Mouse (Mus musculus) small intestine, adult 2 months (tissue): ENCODE results near the gene Man1a2. TPM values are rescaled to one million over a fixed set of nuclear protein-coding genes. Genes with fewer than 3 reads are reported as not detected.

Experiments used
- H3K27ac ChIP-seq: fragments of 200-500 bp; 2 replicates; pipeline ENCODE4 v1.5.1; 2012; ENCODE audit warnings: low read depth, low read length, control low read depth, inconsistent platforms; ENCODE audit not compliant: insufficient read depth
- H3K27me3 ChIP-seq: fragments of 200-500 bp; 2 replicates; pipeline ENCODE4 v1.6.1; 2012; ENCODE audit warnings: mild to moderate bottlenecking, moderate library complexity, low read length, inconsistent platforms; ENCODE audit not compliant: control insufficient read depth, insufficient read depth
- H3K36me3 ChIP-seq: fragments of 200-500 bp; 2 replicates; pipeline ENCODE4 v1.6.1; 2012; ENCODE audit warnings: mild to moderate bottlenecking, low read length, control low read depth, inconsistent platforms; ENCODE audit not compliant: control insufficient read depth, insufficient read depth
- H3K4me1 ChIP-seq: fragments of 200-500 bp; 2 replicates; pipeline ENCODE4 v1.6.1; 2012; ENCODE audit warnings: low read length, inconsistent platforms, mixed read lengths; ENCODE audit not compliant: control insufficient read depth, insufficient read depth, insufficient read length
- H3K4me3 ChIP-seq: fragments of 200-500 bp; 2 replicates; pipeline ENCODE4 v1.5.1; 2012; ENCODE audit warnings: low read depth, mild to moderate bottlenecking, control low read depth, inconsistent platforms, low read length, moderate library complexity
- CTCF ChIP-seq: fragments of 200-500 bp; IDR thresholded peaks from 2 replicates; pipeline ENCODE4 v1.5.1; 2012; ENCODE audit warnings: low read depth, mild to moderate bottlenecking, control low read depth, inconsistent platforms, low read length, moderate library complexity, mixed read lengths; ENCODE audit not compliant: insufficient replicate concordance, insufficient read length; ENCODE audit errors: extremely low read depth
- POLR2A ChIP-seq: fragments of 200-500 bp; IDR thresholded peaks from 2 replicates; pipeline ENCODE4 v1.6.1; 2012; ENCODE audit warnings: low read depth, mild to moderate bottlenecking, control low read depth, inconsistent platforms, low read length, moderate library complexity
- WGBS: fragments of 180-500 bp; shearing (Covaris S2); methylation state at CpG from one replicate; pipeline ENCODE4 v1.1.7; 2018; 5-methylcytosine and 5-hydroxymethylcytosine counted together
- polyA plus RNA-seq: library from polyadenylated mRNA; depleted of rRNA; stranded (reverse); fragments of >200 nt; gene quantifications from 2 replicates; pipeline ENCODE4 v1.2.3, GENCODE M21; 2012

Man1a2 gene
- polyA plus RNA-seq, 1 experiment, result 31.1 TPM

DNA sequence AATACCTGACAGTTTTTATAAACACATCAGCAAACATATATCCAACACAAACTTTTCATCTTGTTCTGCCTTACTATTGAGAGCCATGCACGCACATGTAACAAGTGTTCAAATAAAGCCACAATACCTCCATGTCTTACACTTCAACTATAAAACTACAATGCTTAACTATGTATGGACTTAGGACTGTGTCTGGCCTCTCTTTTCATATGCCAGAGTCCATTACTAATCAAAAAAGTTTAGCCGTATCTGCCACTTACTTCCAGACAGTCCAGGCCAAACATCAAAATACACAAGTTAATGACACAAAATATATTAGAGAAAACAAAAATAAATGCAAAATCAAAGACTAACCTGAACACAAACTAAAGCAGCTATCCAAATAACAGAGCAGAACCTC is 14.9 kb downstream of the Man1a2 start:
- WGBS, result 46% methylated on average over 2 of the region's 2 CpGs
- H3K27me3 ChIP-seq, result no peaks in the 10 kb centered on the region

DNA sequence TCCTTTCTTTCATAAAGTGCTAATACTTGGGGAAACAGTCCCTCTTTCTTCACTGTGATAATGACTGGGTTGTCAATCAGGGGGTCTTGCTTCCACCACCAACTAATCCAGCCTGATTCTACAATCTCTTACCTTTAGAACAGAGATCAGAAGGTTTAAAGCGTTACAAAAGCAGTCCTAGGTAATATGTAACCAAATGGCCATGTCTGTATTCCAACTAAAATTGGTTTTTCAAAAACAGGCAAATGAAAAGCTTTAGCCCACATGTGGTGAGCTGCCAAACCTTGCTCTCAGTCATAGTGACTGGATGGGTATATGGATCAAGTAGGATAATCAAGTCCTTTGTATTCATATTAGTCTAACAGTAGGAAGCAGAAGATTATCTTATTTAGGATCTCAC is 32.0 kb downstream of the Man1a2 start:
- Histone ChIP-seq H3K27ac (no peak overlapping the region), H3K36me3 (peaks cover 11% of the 10 kb centered on the region), H3K27me3 (no peaks in the 10 kb centered on the region), H3K4me3 (no peak overlapping the region), H3K4me1 (no peaks in the 10 kb centered on the region)
- TF ChIP-seq CTCF (no peak), POLR2A (no peak)
- WGBS, result 67% methylated on average over 1 of the region's 1 CpGs

More for the DNA sequence above, 14.9 kb downstream of the Man1a2 start:
- no peak overlapping the region for H3K4me3 ChIP-seq
- TF ChIP-seq POLR2A, result no peak
- TF ChIP-seq CTCF, result no peak
- H3K4me1 ChIP-seq, result peaks cover 3% of the 10 kb centered on the region; the same call in 1 of the 2 replicates
- H3K27ac ChIP-seq, result no peak overlapping the region
- H3K36me3 ChIP-seq, result no peaks in the 10 kb centered on the region

DNA sequence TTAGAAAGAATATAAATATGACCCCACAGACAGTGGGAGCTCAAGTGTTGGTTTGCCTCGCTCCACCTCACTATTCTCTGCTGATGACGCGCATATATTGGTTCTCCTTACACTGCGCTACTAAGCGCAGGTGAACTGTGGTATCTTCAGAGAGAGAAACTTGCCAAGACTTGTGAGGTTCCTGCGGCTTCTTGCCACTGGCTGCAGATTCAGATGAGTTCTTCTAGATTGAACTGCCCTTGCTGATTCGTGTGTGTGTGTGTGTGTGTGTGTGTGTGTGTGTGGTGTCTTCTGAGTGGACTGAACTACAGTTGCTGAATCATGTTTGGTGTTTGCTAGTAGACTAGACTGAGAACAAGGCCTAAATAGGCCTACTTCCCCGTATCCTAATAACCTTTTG is 43.7 kb downstream of the Man1a2 start:
- H3K4me3 ChIP-seq, result no peak overlapping the region
- H3K27ac ChIP-seq, result no peak overlapping the region
- peaks cover 14% of the 10 kb centered on the region for H3K36me3 ChIP-seq
- H3K4me1 ChIP-seq, result no peaks in the 10 kb centered on the region
- no peaks in the 10 kb centered on the region for H3K27me3 ChIP-seq
- no peak for TF ChIP-seq CTCF
- no peak for TF ChIP-seq POLR2A
- WGBS, result 90% methylated on average over 8 of the region's 8 CpGs

DNA sequence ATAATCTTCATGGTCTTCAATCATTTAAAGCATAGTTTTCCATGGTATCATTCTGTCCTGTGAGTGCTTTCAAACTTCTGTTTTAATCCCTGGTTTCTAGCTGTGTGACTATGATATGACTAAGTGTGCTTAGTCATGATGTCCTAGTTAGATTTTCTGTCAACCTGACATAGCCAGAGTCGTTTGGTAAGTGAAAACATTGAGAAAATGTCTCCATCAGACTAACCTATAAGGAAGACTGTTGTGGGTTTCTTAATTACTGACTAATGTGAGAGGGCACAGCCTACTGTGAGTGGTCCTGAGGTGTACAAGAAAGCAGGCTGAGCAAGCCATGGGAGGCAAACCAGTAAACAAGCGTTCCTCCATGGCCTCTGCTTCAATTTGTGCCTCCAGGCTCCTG is 49.0 kb downstream of the Man1a2 start:
- Histone ChIP-seq H3K4me3 (no peak overlapping the region), H3K27me3 (no peaks in the 10 kb centered on the region), H3K4me1 (no peaks in the 10 kb centered on the region), H3K36me3 (peaks cover 8% of the 10 kb centered on the region), H3K27ac (no peak overlapping the region)
- TF ChIP-seq POLR2A (no peak), CTCF (no peak)
- 80% methylated on average over 2 of the region's 2 CpGs for WGBS

DNA sequence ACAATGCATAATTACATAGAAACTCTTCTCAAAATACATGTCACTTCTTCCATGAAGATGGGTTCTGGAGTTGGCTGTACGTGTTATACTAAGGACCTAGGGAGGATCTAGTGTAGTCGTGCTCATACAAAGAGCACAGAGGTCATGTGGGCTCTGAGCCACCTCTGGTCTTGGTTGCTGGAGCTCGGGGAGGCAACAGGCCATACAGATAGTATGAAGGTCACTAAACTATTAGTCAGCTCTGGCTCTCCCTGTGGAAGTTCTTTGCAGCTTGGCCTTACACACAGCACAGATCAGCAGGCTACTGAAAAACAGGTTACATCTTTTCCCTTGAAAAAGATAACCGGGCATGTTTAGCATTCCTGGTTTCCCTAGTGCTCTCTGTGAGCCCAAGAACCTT is 50.5 kb downstream of the Man1a2 start:
- Histone ChIP-seq H3K36me3 (peaks cover 12% of the 10 kb centered on the region), H3K4me1 (no peaks in the 10 kb centered on the region), H3K27ac (no peak overlapping the region), H3K4me3 (no peak overlapping the region), H3K27me3 (no peaks in the 10 kb centered on the region)
- WGBS, result 76% methylated on average over 4 of the region's 4 CpGs
- TF ChIP-seq CTCF, result no peak
- no peak for TF ChIP-seq POLR2A

DNA sequence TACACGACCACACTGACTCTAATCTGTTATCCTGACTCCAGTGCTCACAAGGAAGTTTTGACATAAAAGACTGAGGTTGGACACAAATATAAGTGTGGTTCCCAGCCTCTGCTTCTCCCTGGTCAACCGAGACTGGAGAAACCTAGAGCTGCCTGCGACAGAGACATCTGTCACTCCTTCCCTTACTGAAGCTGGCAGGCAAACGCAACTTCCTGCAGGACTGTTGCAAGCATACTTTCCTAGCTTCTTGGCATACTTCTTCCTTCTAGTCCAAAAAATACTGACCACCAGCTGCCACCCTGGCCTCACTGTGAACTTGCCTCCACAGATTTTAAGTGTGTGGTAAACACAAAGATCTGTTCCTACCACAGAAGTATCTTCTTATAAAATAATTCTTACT is 66.8 kb downstream of the Man1a2 start:
- TF ChIP-seq CTCF (no peak), POLR2A (no peak)
- 77% methylated on average over 4 of the region's 4 CpGs for WGBS
- H3K36me3 ChIP-seq, result peaks cover 4% of the 10 kb centered on the region

DNA sequence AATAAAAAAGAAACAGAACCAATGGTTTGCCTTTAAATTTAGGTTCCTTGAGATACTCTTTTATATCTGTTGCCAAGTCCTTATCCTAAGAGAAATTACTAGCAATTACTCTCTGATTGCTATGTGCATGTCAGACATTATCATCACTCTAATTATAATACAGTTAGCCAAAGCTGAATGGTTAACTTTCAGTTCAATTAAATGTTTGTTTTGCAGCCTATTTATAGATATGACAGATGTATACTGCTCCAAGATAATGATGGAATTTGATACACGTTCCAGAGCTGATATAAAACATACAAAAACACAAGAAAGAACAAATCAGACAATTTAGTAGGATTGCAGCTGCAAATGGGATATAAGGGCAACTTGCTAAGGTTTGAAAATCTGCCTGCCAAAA is 74.4 kb downstream of the Man1a2 start:
- TF ChIP-seq CTCF, result no peak
- TF ChIP-seq POLR2A, result no peak
- WGBS, result 20% methylated on average over 1 of the region's 1 CpGs
- no peaks in the 10 kb centered on the region for H3K27me3 ChIP-seq
- no peaks in the 10 kb centered on the region for H3K4me1 ChIP-seq
- H3K4me3 ChIP-seq, result no peak overlapping the region
- H3K36me3 ChIP-seq, result peaks cover 9% of the 10 kb centered on the region
- no peak overlapping the region for H3K27ac ChIP-seq

More for the DNA sequence above, 66.8 kb downstream of the Man1a2 start:
- Histone ChIP-seq H3K4me1 (no peaks in the 10 kb centered on the region), H3K27ac (no peak overlapping the region), H3K4me3 (no peak overlapping the region), H3K27me3 (no peaks in the 10 kb centered on the region)

DNA sequence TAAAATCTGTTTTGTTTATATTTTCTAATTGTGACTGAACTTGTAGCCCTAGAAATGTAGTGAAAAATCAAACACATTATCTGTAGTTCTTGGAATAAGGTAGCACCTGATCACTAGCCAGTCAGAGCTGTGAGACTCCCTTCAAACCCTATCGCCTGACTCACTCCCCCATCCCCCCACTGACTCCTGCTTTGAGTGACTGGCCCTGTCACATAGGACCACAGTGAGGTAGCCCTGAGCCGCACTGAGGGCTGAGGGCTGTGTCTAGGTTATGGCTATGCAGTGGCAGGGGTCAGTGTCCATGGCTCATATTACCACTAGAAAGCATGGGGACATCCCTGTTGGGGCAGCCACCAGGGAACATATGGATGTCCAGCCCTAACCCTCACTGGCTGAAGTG is 80.8 kb downstream of the Man1a2 start:
- 73% methylated on average over 2 of the region's 2 CpGs for WGBS

More for the DNA sequence above, 80.8 kb downstream of the Man1a2 start:
- Histone ChIP-seq H3K4me1 (peaks cover 5% of the 10 kb centered on the region; the same call in 1 of the 2 replicates), H3K4me3 (no peak overlapping the region), H3K27ac (no peak overlapping the region), H3K27me3 (no peaks in the 10 kb centered on the region), H3K36me3 (peaks cover 9% of the 10 kb centered on the region)
- TF ChIP-seq CTCF (no peak), POLR2A (no peak)
